Comparison of ENCODE assay signal across 21 mouse cellular contexts in the genomic region with DNA sequence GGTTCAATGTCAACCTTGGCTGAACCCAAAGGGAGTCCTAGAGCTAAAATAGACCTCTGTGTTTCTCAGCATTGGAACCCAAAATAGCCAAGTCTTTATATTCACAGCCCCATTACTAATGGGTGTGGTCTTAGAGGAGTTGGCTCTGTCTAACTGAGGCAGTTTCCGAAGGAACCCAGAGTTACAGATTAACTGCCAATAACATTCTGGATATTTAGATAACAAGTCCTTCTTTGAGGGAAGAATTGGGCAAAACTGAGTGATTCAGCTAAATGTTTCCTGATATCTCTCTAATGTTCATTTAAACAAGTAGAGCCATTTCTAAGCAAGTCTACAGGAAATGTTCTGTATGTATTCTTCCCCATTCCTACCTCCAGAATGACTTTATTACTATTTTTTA.
"Had no signal": no experiment of that assay in that cellular context is flagged by ENCODE, and none has a peak within 500 bp of the region (broad histone marks: within the 10 kb centered on the region; RNA-seq: fewer than 3 reads in every experiment).

No protein-coding gene starts in this region.

- H3K9ac ChIP-seq: limb, embryonic 13.5 days; lung, embryonic 15.5 days; midbrain, embryonic 12.5 days; neural tube, embryonic 13.5 days had no signal

- DNase-seq: kidney, adult 18-20 months; kidney, adult 9 months; kidney, postnatal 14 days; kidney, postnatal 4 days; lung, adult 18-20 months; lung, postnatal 10 days; lung, postnatal 36 days; retina, postnatal 1 day; right cerebral cortex, postnatal 25 days; spleen, adult 18-20 months; thymus, adult 18-20 months; thymus, postnatal 36 days had no signal

- H3K36me3 ChIP-seq: limb, embryonic 10.5 days; limb, embryonic 13.5 days; lung, embryonic 15.5 days; midbrain, embryonic 12.5 days; neural tube, embryonic 13.5 days had no signal

- H3K27ac ChIP-seq: limb, embryonic 10.5 days; limb, embryonic 13.5 days; lung, embryonic 15.5 days; midbrain, embryonic 12.5 days; neural tube, embryonic 13.5 days had no signal

- H3K4me3 ChIP-seq: limb, embryonic 10.5 days; limb, embryonic 13.5 days; lung, embryonic 15.5 days; midbrain, embryonic 12.5 days; myocyte; neural tube, embryonic 13.5 days had no signal

- H3K4me2 ChIP-seq: limb, embryonic 13.5 days; lung, embryonic 15.5 days; midbrain, embryonic 12.5 days; neural tube, embryonic 13.5 days had no signal

- H3K4me1 ChIP-seq: limb, embryonic 10.5 days; limb, embryonic 13.5 days; lung, embryonic 15.5 days; midbrain, embryonic 12.5 days; neural tube, embryonic 13.5 days had no signal

- ATAC-seq: inflammation-experienced regulatory T-cells, adult 6 months; intestine, embryonic 16.5 days; midbrain, embryonic 16.5 days had no signal

- H3K9me3 ChIP-seq: limb, embryonic 10.5 days; limb, embryonic 13.5 days; lung, embryonic 15.5 days; midbrain, embryonic 12.5 days; neural tube, embryonic 13.5 days had no signal

- H3K27me3 ChIP-seq: limb, embryonic 13.5 days; lung, embryonic 15.5 days; midbrain, embryonic 12.5 days; neural tube, embryonic 13.5 days had no signal
